Mouse (Mus musculus): ENCODE results near the gene Tex44.

The Tex44 gene

GRCm38 (mm10) chr1:86449966-86450365 lies 23.8 kb downstream of the Tex44 start:
- DNase-seq = no peak

DNA sequence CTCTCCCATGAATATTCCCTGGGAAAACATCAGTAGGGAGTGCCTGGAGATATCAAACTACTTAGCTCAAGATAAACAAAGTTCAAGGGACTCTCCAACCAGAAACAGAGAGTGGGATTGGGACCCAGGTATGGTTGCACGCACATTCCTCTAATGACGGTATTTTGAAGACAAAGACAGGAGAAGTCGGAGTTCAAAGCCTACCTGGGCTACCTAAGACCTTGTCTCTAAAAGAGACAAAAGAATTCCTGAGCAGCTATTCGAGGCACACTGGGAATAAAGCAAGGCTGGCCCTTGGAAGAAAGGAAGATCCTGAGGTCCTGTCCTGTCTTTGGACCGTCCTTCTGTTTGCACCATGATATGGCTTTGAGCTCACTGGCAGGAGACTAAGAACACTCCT lies 26.6 kb downstream of the Tex44 start:
- no peak for DNase-seq

DNA sequence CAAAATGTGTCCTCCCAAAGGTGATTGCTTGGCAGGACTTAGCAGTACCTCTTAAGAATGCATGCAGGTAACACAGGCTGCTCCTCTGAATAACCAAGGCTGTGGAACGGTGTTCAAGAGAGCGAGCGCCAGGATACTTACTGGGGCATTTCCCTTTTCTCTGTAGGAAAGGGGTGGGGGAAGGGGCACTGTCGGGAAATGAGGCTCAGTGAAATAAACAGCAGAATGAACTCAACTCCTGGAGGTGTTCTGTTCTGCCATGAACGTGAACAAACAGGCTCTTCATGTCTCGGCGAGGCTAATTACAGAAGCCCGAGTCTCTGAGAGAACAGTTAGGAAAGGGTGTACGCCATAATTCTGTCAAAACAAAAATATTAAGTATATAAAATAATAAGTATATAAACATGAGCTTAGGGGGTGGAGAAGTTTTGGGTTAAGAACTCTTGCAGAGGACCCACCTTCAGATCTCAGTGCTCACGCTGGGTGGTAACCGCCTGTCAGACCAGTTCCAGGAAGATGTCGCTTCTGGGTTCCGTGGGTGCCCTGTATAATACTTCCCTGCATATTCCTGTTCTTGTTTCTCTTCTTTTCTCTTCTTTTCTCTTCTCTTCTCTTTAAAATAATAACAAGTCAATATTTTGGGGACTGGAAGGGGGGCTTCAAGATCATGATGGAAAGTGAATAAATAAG lies 30.9 kb downstream of the Tex44 start:
- no peak for DNase-seq

DNA sequence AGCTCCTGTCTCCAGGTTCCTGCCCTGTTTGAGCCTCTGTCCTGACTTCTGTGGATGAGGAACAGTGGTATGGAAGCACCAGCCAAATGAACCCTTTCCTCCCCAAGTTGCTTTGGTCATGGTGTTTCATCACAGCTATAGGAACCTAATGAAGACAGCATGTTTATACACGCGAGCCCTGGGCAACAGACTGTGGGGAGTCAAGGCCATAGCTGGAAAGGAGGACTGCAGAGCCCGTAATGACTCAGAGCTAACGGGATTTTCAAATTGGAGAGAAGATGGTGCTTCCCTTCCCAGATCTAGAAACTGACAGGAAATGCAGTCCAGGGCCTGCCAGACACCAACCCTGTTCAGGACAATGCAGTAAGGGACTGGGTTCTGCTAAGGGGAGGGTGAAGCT lies 33.2 kb downstream of the Tex44 start:
- DNase-seq = no peak

DNA sequence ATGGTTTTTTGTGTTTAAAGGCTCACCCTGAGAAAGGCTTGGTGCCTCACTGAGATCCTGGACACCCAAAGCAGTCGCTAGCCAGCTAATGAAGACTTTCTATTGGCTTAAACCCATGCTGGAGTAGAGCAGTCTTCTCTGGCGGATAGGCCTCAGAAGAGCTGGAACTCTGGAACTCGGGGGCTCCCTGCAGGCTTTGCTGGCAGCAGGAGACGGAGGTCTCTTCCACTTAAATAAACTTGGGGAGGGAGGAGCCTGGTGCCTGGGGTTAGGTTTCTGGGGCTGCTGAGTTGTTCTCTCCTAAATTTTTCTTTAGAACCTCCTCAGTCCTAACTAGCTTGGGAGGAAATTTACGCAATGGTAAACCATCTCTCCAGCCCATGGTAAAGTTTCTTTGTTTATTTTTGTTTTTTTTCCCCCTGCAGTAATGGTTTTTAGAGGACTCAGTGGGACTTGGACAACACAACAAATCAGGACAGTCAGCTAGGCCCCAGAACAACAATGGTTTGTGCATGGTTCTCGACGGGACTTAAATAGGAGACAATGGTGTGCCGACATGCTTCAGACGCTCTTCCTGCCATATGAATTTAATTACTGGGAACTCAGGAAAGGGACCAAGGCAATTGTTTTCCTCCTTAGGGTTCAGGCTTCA lies 38.2 kb downstream of the Tex44 start:
- no peak for DNase-seq

DNA sequence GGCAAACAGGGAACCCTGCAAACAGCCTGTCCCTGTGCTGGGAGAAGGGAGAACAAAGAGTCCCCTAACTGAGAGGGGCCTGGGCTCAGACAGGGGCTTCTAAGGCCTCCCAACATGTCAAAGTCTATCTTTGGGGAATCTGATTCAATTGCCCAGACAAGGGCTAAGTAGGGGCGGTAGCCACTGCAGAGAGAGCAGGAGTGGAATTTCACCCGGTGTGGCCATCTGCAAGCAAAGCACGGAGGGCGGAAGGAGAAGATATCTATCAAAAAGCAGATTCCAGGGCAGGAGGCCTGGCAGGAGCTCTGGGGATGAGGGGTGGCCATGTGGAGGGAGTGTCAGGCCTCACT lies 38.7 kb downstream of the Tex44 start:
- no peak for DNase-seq

DNA sequence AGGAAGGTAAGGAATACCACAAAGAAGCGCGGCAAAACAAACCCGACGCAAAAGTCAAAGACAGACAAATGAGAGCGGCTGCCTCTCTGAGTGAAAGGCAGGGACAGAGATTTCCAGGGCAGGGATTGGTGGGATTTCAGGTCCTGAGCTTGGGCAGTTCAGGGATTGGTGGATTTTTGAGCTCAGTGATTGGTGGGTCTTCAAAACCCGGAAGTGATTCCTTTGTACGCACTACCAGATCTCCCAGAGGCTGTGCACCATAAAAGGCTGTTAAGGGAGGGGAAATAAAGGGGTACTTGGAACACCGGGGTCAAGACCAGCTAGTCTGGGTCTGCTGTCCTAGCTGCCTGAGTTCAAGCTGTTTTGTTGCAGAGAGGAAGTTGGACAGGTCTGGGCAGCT lies 41.3 kb downstream of the Tex44 start:
- no peak for DNase-seq

DNA sequence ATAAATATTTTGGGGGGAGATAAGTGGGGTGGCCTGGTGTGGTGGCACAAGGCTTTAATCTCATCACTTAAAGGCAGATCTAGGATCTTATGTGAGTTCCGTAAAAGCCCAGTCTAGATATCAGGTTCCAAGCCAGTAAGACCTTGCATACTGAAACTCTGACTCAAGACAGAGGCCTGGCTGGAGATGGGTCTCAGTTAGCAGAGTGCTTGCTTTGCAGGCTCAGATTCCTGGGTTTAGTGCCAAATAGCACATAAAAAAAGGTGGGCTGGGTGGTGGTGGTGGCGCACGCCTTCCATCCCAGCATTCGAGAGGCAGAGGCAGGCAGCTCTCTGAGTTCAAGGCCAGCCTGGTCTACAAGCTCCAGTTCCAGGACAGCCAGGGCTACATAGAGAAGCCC lies 43.7 kb downstream of the Tex44 start:
- DNase-seq = no peak

DNA sequence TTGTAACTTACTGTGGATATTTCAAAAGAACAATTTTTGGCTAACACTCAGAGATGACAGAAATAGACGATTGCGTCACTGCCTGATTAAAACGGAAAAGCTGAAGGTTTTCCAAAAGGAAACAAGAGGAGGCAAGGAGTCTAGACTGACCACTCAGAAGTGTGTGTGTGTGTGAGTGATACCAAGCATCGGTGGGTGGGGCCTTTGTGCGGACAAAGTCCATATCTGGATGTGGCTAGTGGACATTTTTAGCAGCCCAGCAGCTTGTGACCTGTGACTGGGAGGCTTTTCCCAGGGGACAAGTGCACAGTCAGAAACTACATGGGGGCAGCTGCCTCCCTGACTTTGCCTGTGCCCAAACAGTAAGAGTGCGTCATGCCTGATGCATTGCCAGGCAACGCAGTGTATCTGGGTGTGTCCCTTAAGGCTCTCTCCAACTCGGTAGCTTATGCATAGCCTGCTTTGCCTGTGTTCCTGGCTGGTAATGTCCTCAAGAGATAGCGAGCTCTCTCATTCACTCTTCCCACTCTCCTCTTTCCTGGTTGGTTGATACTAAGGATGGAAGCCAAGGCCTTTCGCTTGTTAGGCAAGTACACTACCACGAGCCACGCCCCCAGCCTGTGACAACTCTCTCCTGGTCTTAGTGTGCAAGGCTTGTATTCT lies 44.5 kb downstream of the Tex44 start:
- peak; percentile 29 for DNase-seq

DNA sequence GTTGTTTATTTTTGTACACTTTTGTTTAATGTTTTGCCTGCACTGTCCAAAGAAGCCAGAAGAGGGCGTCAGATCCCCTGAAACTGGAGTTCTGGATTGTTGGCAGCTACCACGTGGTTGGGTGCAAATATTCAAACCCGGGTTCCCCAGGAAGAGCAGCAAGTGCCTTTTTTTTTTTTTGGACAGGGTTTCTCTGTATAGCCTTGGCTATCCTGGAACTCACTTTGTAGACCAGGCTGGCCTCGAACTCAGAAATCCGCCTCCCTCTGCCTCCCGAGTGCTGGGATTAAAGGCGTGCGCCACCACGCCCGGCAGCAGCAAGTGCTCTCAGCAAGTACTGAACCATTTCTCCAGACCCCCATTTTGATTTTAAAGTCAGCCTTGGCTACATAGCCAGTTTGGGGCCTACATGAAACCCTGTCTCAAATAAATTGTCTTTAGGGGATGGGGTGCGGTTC lies 45.4 kb downstream of the Tex44 start:
- peak; percentile 68 for DNase-seq

GRCm38 (mm10) chr1:86472197-86472952 lies 46.2 kb downstream of the Tex44 start:
- DNase-seq = peak; percentile 58

DNA sequence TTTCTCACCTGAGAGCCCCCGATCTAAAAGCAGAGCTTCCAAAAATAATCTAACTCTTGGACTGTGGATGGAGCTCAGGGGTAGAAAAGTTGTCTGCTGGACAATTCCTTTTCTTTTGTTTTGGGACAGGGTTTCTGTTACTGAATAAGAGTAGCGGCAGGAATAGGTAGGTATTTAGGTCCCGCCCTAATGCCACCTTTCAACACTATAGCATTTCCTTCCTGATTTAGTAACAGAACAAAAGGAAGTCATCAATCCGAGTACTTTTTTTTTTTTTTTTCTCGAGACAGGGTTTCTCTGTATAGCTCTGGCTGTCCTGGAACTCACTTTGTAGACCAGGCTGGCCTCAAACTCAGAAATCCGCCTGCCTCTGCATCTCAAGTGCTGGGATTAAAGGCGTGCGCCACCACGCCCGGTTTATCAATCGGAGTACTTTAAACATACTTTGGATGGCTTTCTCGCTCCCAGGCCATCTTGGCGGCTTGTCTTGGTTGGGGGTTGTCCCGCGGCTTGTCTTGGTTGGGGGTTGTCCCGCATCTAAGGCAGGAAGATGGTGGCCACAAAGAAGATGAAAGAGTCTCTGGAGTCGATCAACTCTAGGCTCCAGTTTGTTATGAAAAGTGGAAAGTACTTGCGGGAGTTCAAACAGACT lies 47.1 kb downstream of the Tex44 start:
- no peak for DNase-seq
